Mouse (Mus musculus) liver, postnatal 0 days (tissue): ENCODE results near the gene Pdcd1lg2. TPM values are rescaled to one million over a fixed set of nuclear protein-coding genes. Genes with fewer than 3 reads are reported as not detected.

Source experiments
- ATAC-seq: fragments of 200-750 bp; cut with Nextera tagmentation; 2 replicates; pipeline ENCODE4 v1.8.0; 2017; ENCODE audit warnings: mild to moderate bottlenecking, moderate library complexity
- DNase-seq: peaks from one replicate; pipeline ENCODE4 v3.0.0-alpha.2; 2016
- H3K27ac ChIP-seq: fragments of 300-500 bp; sonication (generic); 2 replicates; pipeline ENCODE4 v1.5.1; 2014; ENCODE audit warnings: antibody characterized with exemption, moderate library complexity, mild to moderate bottlenecking, low read depth
- H3K27me3 ChIP-seq: fragments of 300-500 bp; sonication (generic); 2 replicates; pipeline ENCODE4 v1.6.1; 2014; ENCODE audit warnings: low read length, control low read depth, mixed read lengths; ENCODE audit not compliant: insufficient read depth
- H3K36me3 ChIP-seq: fragments of 300-500 bp; sonication (generic); replicated peaks from 2 replicates; pipeline ENCODE4 v1.6.1; 2014; ENCODE audit warnings: mild to moderate bottlenecking, control low read depth, low read length, moderate library complexity, mixed read lengths; ENCODE audit not compliant: insufficient read depth
- H3K4me1 ChIP-seq: fragments of 300-500 bp; sonication (generic); 2 replicates; pipeline ENCODE4 v1.6.1; 2014; ENCODE audit warnings: antibody characterized with exemption, mild to moderate bottlenecking, control low read depth; ENCODE audit not compliant: insufficient read depth
- H3K4me2 ChIP-seq: fragments of 300-500 bp; sonication (generic); 2 replicates; pipeline ENCODE4 v1.6.1; 2014; ENCODE audit warnings: low read depth, mild to moderate bottlenecking, low read length, moderate library complexity, mixed read lengths
- H3K4me3 ChIP-seq: fragments of 300-500 bp; sonication (generic); 2 replicates; pipeline ENCODE4 v1.5.1; 2014; ENCODE audit warnings: low read depth, low read length
- H3K9ac ChIP-seq: fragments of 300-500 bp; sonication (generic); replicated peaks from 2 replicates; pipeline ENCODE4 v1.6.1; 2014; ENCODE audit warnings: mild to moderate bottlenecking, moderate library complexity
- H3K9me3 ChIP-seq: fragments of 300-500 bp; sonication (generic); 2 replicates; pipeline ENCODE4 v1.6.1; 2016; ENCODE audit warnings: mild to moderate bottlenecking, control low read depth, low read length, mixed read lengths
- CTCF ChIP-seq: sonication (generic); IDR thresholded peaks from 2 replicates; pipeline ENCODE4 v1.5.1; 2016; ENCODE audit warnings: antibody characterized with exemption, low read depth
- EP300 ChIP-seq: IDR thresholded peaks from 2 replicates; pipeline ENCODE4 v1.6.1; 2016; ENCODE audit warnings: antibody characterized with exemption, low read depth, mild to moderate bottlenecking
- WGBS: fragments of 180-500 bp; shearing (Covaris S2); extraction: QIAGEN DNeasy Blood & Tissue Kit; methylation state at CpG from one replicate; pipeline ENCODE4 v1.1.7; 2014; ENCODE audit not compliant: insufficient replicate concordance; 5-methylcytosine and 5-hydroxymethylcytosine counted together
- polyA plus RNA-seq: library from polyadenylated mRNA; unstranded; fragments of >200 nt; fragmentation: Nextera tagmentation; extraction: Ambion mirVana; gene quantifications from 2 replicates; pipeline ENCODE4 v1.2.1, GENCODE M21; 2015

The Pdcd1lg2 gene
- polyA plus RNA-seq, 1 experiment from 2014 or later = not detected

GRCm38 (mm10) chr19:29388818-29389217 lies 21.9 kb upstream of the Pdcd1lg2 start:
- H3K27me3 ChIP-seq = no peaks in the 10 kb centered on the region
- no peak overlapping the region for H3K27ac ChIP-seq
- H3K36me3 ChIP-seq = no peaks in the 10 kb centered on the region; the same call in none of the 2 replicates
- TF ChIP-seq EP300 (no peak), CTCF (peak; percentile 27; the same call in 1 of the 2 replicates)
- DNase-seq = no peak
- H3K9ac ChIP-seq = no peak overlapping the region
- no peaks in the 10 kb centered on the region for H3K4me1 ChIP-seq
- no peak overlapping the region for H3K4me2 ChIP-seq
- H3K4me3 ChIP-seq = no peak overlapping the region
- no peaks in the 10 kb centered on the region for H3K9me3 ChIP-seq
- WGBS = 81% methylated on average over 1 of the region's 1 CpGs
- no peak for ATAC-seq

DNA sequence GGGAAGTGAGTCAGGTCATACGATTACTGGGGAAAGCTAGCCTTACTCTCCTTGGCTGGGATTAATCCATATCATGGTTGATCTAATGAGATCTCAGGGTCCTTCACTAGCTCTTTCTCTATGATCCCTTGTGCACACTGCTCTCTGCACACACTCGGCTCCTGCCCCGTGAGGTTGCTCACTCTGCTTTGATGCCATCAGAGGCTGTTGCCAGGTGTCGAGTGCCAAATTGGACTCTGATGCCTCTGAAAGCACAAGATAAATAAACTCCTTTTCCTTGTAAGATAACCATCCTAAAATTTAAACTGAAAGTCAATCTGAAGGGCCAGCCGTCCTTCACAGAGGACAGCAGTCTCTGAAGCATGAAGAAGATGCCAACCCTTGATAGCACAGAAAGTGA lies 20.2 kb upstream of the Pdcd1lg2 start:
- Histone ChIP-seq H3K27me3 (no peaks in the 10 kb centered on the region), H3K36me3 (no peaks in the 10 kb centered on the region; the same call in 1 of the 2 replicates), H3K4me3 (no peak overlapping the region), H3K9me3 (no peaks in the 10 kb centered on the region), H3K9ac (no peak overlapping the region), H3K4me1 (no peaks in the 10 kb centered on the region), H3K4me2 (no peak overlapping the region), H3K27ac (no peak overlapping the region)
- no peak for DNase-seq
- no peak for TF ChIP-seq CTCF
- no peak for TF ChIP-seq EP300
- WGBS = 69% methylated on average over 5 of the region's 5 CpGs
- ATAC-seq = no peak

GRCm38 (mm10) chr19:29391279-29391678 lies 19.4 kb upstream of the Pdcd1lg2 start:
- Histone ChIP-seq H3K4me3 (no peak overlapping the region), H3K36me3 (no peaks in the 10 kb centered on the region; the same call in 1 of the 2 replicates), H3K4me2 (no peak overlapping the region), H3K27ac (no peak overlapping the region), H3K9me3 (no peaks in the 10 kb centered on the region), H3K27me3 (no peaks in the 10 kb centered on the region), H3K4me1 (no peaks in the 10 kb centered on the region), H3K9ac (no peak overlapping the region)
- TF ChIP-seq CTCF = no peak
- whole genome bisulfite sequencing = 39% methylated on average over 4 of the region's 4 CpGs
- DNase-seq = no peak
- ATAC-seq = no peak

- ATAC-seq (no peak), DNase-seq (no peak)
- WGBS = 72% methylated on average over 9 of the region's 9 CpGs
- Histone ChIP-seq H3K9me3 (no peaks in the 10 kb centered on the region), H3K4me1 (no peaks in the 10 kb centered on the region), H3K27me3 (no peaks in the 10 kb centered on the region), H3K27ac (no peak overlapping the region), H3K9ac (no peak overlapping the region), H3K4me2 (no peak overlapping the region), H3K36me3 (no peaks in the 10 kb centered on the region), H3K4me3 (no peak overlapping the region)
- TF ChIP-seq EP300 (no peak), CTCF (no peak)
Measured at GRCm38 (mm10) chr19:29393333-29393732, 17.4 kb upstream of the Pdcd1lg2 start.

DNA sequence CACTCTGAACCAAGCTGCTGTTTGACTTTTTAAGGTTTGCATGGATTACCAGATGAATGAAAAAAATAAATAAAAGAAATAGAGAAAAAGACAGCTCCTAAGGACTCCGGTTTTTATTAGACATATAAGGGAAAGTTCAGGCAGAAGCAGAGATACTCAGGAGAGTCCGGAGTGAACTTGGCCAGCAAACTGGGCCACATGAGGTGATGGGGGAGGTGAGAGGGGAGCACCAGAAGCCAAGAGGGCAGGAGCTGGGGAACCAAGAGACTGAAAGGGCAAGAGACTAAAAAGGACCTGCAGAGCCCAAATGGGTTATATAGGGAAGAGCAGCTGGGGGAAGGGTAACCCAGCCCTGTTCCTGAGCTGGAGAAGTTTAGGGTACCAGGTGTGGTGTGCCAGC lies 16.0 kb upstream of the Pdcd1lg2 start:
- Histone ChIP-seq H3K27ac (no peak overlapping the region), H3K9ac (no peak overlapping the region), H3K9me3 (no peaks in the 10 kb centered on the region), H3K4me3 (no peak overlapping the region), H3K4me1 (no peaks in the 10 kb centered on the region), H3K4me2 (no peak overlapping the region), H3K36me3 (no peaks in the 10 kb centered on the region), H3K27me3 (no peaks in the 10 kb centered on the region)
- no peak for DNase-seq
- 81% methylated on average over 2 of the region's 2 CpGs for WGBS
- ATAC-seq = no peak
- TF ChIP-seq CTCF (no peak), EP300 (no peak)

- no peak overlapping the region for H3K4me2 ChIP-seq
- no peak overlapping the region for H3K27ac ChIP-seq
- TF ChIP-seq EP300 = no peak
- no peak for TF ChIP-seq CTCF
- H3K27me3 ChIP-seq = no peaks in the 10 kb centered on the region
- H3K9me3 ChIP-seq = no peaks in the 10 kb centered on the region
- H3K4me3 ChIP-seq = no peak overlapping the region
- no peak for DNase-seq
- peak; percentile 33 for ATAC-seq
- 37% methylated on average over 1 of the region's 1 CpGs for WGBS
- H3K36me3 ChIP-seq = no peaks in the 10 kb centered on the region
- H3K4me1 ChIP-seq = no peaks in the 10 kb centered on the region
- no peak overlapping the region for H3K9ac ChIP-seq
Measured at GRCm38 (mm10) chr19:29396353-29396752, 14.4 kb upstream of the Pdcd1lg2 start.

- 61% methylated on average over 4 of the region's 4 CpGs for WGBS
- ATAC-seq (no peak), DNase-seq (no peak)
Measured at GRCm38 (mm10) chr19:29399786-29400185, 10.9 kb upstream of the Pdcd1lg2 start.

More at GRCm38 (mm10) chr19:29399786-29400185, 10.9 kb upstream of the Pdcd1lg2 start:
- no peaks in the 10 kb centered on the region for H3K27me3 ChIP-seq
- TF ChIP-seq CTCF = no peak
- TF ChIP-seq EP300 = no peak
- no peaks in the 10 kb centered on the region for H3K9me3 ChIP-seq
- H3K4me2 ChIP-seq = no peak overlapping the region
- H3K9ac ChIP-seq = no peak overlapping the region
- no peaks in the 10 kb centered on the region; the same call in 1 of the 2 replicates for H3K4me1 ChIP-seq
- H3K4me3 ChIP-seq = no peak overlapping the region
- H3K36me3 ChIP-seq = no peaks in the 10 kb centered on the region
- no peak overlapping the region for H3K27ac ChIP-seq
